Mouse (Mus musculus): ENCODE results near the gene Ndufa10.

- TF ChIP-seq POLR2A (IDR thresholded peaks at IDR 0.05; ENCODE audit: insufficient read depth, low read length) (no peak), EP300 (IDR thresholded peaks at IDR 0.05; ENCODE audit: insufficient read depth, low read depth, low read length) (no peak)
Measured at GRCm38 (mm10) chr1:92448293-92448692, 25.4 kb downstream of the Ndufa10 start.
